Mouse (Mus musculus) kidney, embryonic 15.5 days (tissue): Measurements from ENCODE around the gene Smim8. TPM values are rescaled to one million over a fixed set of nuclear protein-coding genes. Genes with fewer than 3 reads are reported as not detected.

Experiments used
- ATAC-seq: fragments of 200-750 bp; cut with Nextera tagmentation; replicated peaks from 2 replicates; pipeline ENCODE4 v1.8.0; 2017; ENCODE audit warnings: moderate TSS enrichment; ENCODE audit not compliant: low FRiP score
- H3K27ac ChIP-seq: fragments of 300-500 bp; sonication (generic); 2 replicates; pipeline ENCODE4 v1.5.1; 2015; ENCODE audit warnings: mild to moderate bottlenecking, inconsistent platforms
- H3K27me3 ChIP-seq: fragments of 300-500 bp; sonication (generic); 2 replicates; pipeline ENCODE4 v1.6.1; 2015; ENCODE audit warnings: inconsistent platforms
- H3K36me3 ChIP-seq: fragments of 300-500 bp; sonication (generic); 2 replicates; pipeline ENCODE4 v1.6.1; 2015; ENCODE audit warnings: inconsistent platforms
- H3K4me1 ChIP-seq: fragments of 300-500 bp; sonication (generic); 2 replicates; pipeline ENCODE4 v1.6.1; 2015; ENCODE audit warnings: inconsistent platforms
- H3K4me2 ChIP-seq: fragments of 300-500 bp; sonication (generic); 2 replicates; pipeline ENCODE4 v1.6.1; 2015; ENCODE audit warnings: moderate library complexity, mild to moderate bottlenecking, inconsistent platforms
- H3K4me3 ChIP-seq: fragments of 300-500 bp; sonication (generic); replicated peaks from 2 replicates; pipeline ENCODE4 v1.5.1; 2015; ENCODE audit warnings: mild to moderate bottlenecking, inconsistent platforms
- H3K9ac ChIP-seq: fragments of 300-500 bp; sonication (generic); 2 replicates; pipeline ENCODE4 v1.6.1; 2015; ENCODE audit warnings: mild to moderate bottlenecking, inconsistent platforms
- H3K9me3 ChIP-seq: fragments of 300-500 bp; sonication (generic); replicated peaks from 2 replicates; pipeline ENCODE4 v1.6.1; 2016; ENCODE audit warnings: inconsistent platforms
- WGBS: fragments of 180-500 bp; shearing (Covaris S2); methylation state at CpG from one replicate; pipeline ENCODE4 v1.1.7; 2015; ENCODE audit warnings: mixed read lengths; 5-methylcytosine and 5-hydroxymethylcytosine counted together
- polyA plus RNA-seq: library from polyadenylated mRNA; unstranded; fragments of >200 nt; fragmentation: Nextera tagmentation; extraction: Ambion mirVana; gene quantifications from 2 replicates; pipeline ENCODE4 v1.2.1, GENCODE M21; 2015

Smim8 gene
- polyA plus RNA-seq, result 44.6 and 49.2 TPM in 2 replicates

DNA sequence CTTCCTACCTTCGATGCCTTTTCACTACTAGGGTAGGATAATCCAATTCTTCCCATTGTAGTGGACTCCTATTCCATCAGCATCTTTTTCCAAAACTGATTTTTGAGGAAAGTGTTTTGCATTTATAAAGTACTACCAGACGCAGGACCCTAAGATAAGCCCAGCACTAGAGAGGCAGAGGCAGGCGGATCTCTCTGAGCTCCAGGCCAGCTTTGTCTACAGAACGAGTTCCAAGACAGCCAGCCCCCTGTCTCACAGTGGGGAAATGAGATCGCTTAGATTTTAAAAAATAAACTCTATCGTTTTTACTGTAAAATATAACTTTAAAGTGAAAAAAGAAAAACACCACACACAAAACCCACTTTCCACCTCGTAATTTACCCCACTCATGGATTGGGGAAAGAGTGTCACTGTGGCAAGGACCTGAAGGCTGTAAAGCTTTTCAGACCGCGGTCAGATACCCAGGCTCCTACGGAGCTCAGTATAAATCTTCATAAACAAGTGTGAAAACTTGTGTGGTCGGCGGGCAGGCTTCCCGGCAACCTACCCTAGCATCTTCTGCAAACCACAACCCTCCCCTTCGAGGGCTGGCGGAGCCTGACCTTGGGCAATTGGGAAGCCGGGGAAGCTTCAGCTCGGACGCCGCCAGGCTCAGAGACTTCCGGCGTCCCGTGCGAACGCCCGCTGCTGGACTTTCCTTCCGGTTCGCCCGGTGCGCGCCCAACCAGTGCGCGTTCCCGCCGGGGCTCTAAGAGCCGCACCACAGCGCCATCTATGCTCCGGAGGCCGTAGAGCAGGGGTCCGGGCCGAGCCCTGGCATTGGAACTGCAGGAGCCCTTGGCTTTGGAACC lies at the start of gene Smim8:
TSS of gene Smim8 (minus strand) at position 747 of the 851 bp plus-strand sequence.
- no peaks in the 10 kb centered on the region for H3K9me3 ChIP-seq
- peak; percentile 97 for ATAC-seq
- peak within 1 kb of the TSS; percentile 71 for H3K4me2 ChIP-seq
- WGBS, result 5% methylated on average over 40 of the region's 40 CpGs
- H3K4me1 ChIP-seq, result 0 out of 2 replicates have a peak, but pooled peaks cover 3% of the 10 kb centered on the region
- H3K9ac ChIP-seq, result peak within 1 kb of the TSS; percentile 60
- H3K4me3 ChIP-seq, result peak within 1 kb of the TSS; percentile 61
- peak within 1 kb of the TSS; percentile 65 for H3K27ac ChIP-seq
- no peaks in the 10 kb centered on the region for H3K36me3 ChIP-seq
- H3K27me3 ChIP-seq, result no peaks in the 10 kb centered on the region

DNA sequence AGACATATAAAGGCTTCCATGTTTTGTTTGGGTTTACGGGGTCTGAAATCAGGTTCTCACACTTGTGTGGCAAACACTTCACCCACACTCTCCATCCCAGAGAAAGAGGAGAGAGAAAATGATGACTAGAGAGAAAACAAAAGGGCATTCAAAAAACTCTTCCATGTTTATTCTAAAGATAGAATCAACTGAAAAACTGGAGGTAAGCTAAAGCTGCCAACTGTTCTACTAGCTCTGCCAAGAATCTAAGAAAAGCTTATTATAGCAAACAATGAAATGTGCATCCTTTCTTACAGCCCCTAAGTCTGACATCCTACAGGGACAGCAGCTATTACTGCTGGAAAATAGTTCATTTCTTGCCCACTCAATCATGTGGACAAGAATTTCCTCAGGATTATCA lies 45.7 kb upstream of the Smim8 start:
- ATAC-seq, result no peak
- Histone ChIP-seq H3K27ac (no peak overlapping the region), H3K27me3 (no peaks in the 10 kb centered on the region), H3K9me3 (no peaks in the 10 kb centered on the region), H3K4me3 (no peak overlapping the region), H3K4me1 (no peaks in the 10 kb centered on the region), H3K4me2 (no peak overlapping the region), H3K36me3 (peaks cover 30% of the 10 kb centered on the region), H3K9ac (no peak overlapping the region)
- WGBS, result 95% methylated on average over 1 of the region's 1 CpGs

DNA sequence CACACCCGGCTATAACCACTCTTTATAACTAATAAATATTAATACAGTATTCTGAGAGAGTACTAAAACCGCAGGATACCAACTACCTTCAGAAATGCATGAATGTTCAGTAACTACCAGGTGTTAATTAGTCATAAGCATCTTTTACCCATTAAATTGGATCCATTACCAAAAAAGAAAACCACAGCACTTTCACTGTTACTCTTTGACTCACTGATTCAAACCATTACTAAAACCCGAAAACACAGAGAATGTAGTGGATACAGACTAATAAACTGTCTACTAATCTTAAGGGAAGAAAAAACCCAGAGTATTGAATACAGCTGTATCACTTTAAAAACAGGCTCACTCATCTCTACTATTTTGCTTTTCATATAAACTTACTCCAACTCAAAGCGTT lies 41.7 kb upstream of the Smim8 start:
- no peak overlapping the region for H3K9ac ChIP-seq
- no peak for ATAC-seq
- no peak overlapping the region for H3K4me3 ChIP-seq
- no peak overlapping the region for H3K4me2 ChIP-seq
- WGBS, result 93% methylated on average over 4 of the region's 4 CpGs
- H3K9me3 ChIP-seq, result no peaks in the 10 kb centered on the region
- peaks cover 49% of the 10 kb centered on the region for H3K36me3 ChIP-seq
- no peak overlapping the region for H3K27ac ChIP-seq
- H3K4me1 ChIP-seq, result no peaks in the 10 kb centered on the region
- no peaks in the 10 kb centered on the region for H3K27me3 ChIP-seq

DNA sequence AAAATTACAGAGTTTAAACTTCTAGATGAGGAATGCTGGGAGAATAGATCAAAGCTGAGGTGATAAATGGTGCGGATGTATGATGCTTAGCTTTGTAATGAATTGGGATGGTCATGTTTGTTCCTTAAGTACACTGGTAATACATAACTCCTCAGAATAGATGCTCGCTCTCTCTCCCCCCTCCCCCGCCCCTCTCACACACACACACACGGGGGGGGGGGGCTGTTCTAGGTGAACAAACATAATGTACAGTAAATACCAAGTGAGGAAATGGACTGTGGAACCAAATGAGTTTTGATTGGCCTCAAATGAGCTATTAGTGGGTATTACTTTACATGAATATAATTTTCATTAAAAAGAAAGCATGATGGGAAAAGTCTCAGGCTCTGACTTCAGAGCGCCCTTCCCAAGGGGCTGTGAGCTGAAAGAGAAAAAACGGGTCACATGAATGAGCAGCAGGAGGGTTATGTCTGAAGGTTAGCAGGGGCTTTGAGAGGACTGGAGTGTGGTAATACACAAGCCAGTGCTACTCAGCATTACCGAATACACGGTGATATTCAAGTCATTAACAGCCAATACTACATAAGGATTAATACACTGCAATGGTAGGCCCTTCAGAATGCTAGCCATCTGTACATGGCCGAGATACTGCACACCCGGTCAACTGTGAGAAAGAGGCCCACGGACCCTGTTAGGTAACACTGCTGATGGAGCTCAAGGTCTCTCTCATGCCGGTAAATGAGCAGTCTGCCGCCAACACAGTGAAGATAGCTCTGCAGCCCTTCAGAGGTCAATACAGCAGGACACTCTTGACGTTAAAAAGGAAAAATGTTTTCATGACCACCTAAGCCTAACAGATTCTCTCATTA lies 23.2 kb upstream of the Smim8 start:
- Histone ChIP-seq H3K4me1 (no peaks in the 10 kb centered on the region), H3K27me3 (no peaks in the 10 kb centered on the region), H3K27ac (no peak overlapping the region), H3K4me2 (no peak overlapping the region), H3K9me3 (no peaks in the 10 kb centered on the region), H3K9ac (no peak overlapping the region), H3K36me3 (peaks cover 25% of the 10 kb centered on the region), H3K4me3 (no peak overlapping the region)
- 86% methylated on average over 14 of the region's 14 CpGs for WGBS
- no peak for ATAC-seq

DNA sequence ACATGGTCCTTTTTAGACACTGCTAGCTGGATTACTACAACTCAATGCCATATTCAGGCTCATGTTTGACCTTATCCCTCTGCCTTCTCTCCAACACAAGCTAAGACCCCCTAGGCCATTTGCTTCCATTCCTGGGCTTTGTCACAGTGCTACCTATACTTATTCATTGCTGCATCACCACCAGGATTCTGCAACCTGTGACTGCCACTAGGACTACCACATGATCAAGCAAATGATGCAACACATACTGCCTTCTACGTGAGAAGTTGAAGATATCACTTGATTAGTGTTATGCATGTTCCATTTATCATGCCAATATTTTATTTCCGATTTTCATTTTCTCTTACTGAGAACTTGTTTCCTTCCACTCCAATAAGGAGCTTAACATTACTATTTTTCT lies 19.8 kb upstream of the Smim8 start:
- Histone ChIP-seq H3K27ac (no peak overlapping the region), H3K9ac (no peak overlapping the region), H3K36me3 (0 out of 2 replicates have a peak, but pooled peaks cover 5% of the 10 kb centered on the region), H3K4me1 (no peaks in the 10 kb centered on the region), H3K4me2 (no peak overlapping the region), H3K9me3 (no peaks in the 10 kb centered on the region), H3K27me3 (no peaks in the 10 kb centered on the region), H3K4me3 (no peak overlapping the region)
- 91% methylated on average over 2 of the region's 2 CpGs for WGBS
- no peak for ATAC-seq

DNA sequence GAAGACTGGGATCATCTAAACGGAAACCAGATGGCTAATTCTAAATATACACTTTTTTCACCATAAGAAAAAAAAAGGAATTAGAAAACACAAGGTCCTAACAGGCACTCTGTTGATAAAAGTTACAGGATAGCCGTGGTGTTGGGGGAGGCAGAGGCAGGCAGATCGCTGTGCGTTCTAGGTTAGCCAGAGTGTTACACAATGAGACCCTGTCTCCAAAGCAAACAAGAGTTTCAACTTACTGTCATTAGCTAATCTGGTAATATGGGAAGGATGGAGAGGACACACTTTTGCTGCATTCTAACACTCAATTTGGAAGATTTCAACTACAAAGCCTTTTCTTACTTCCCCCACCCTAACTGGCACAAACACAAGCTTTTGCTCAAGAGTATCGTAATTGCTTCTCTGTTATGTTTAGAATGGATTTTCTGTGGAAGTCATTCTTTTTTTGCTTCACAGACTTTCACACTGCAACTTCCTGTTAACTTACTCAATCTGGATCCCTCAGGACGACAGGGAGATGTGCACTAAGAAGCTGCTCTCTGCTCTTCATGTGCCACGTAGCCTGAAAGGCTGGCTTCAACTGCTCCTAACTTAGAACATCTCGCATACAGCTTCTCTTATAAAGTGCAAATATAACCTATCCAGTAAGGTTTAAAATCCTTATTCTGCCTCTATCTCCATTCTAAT lies 19.2 kb upstream of the Smim8 start:
- no peak overlapping the region for H3K9ac ChIP-seq
- no peaks in the 10 kb centered on the region for H3K27me3 ChIP-seq
- WGBS, result 78% methylated on average over 8 of the region's 8 CpGs
- H3K4me3 ChIP-seq, result no peak overlapping the region
- no peaks in the 10 kb centered on the region for H3K4me1 ChIP-seq
- H3K27ac ChIP-seq, result no peak overlapping the region
- H3K36me3 ChIP-seq, result 0 out of 2 replicates have a peak, but pooled peaks cover 1% of the 10 kb centered on the region
- H3K9me3 ChIP-seq, result no peaks in the 10 kb centered on the region
- ATAC-seq, result no peak
- H3K4me2 ChIP-seq, result no peak overlapping the region

DNA sequence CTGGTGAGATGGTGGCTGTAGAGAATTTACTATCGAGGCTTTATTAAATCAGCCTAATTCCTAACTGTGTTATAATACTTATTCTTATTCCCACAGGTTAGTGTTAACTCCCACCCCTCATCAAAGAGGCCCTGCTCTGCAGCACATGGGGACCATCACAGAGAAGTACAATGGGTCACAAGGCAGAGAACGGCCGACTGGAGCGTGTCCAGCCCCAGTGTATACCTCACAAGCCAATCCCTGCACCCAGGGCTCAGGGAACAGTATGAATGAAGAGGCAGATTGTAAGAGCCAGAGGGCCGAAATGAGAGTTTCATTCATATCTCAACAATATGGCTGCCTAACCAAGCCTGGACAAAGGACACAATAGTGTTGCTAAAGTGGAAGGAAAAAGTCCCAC lies 18.1 kb upstream of the Smim8 start:
- no peaks in the 10 kb centered on the region for H3K4me1 ChIP-seq
- H3K4me3 ChIP-seq, result no peak overlapping the region
- no peaks in the 10 kb centered on the region for H3K36me3 ChIP-seq
- H3K9ac ChIP-seq, result no peak overlapping the region
- no peak overlapping the region for H3K27ac ChIP-seq
- no peaks in the 10 kb centered on the region for H3K27me3 ChIP-seq
- H3K4me2 ChIP-seq, result no peak overlapping the region
- no peaks in the 10 kb centered on the region for H3K9me3 ChIP-seq
- 70% methylated on average over 5 of the region's 5 CpGs for WGBS
- ATAC-seq, result no peak

DNA sequence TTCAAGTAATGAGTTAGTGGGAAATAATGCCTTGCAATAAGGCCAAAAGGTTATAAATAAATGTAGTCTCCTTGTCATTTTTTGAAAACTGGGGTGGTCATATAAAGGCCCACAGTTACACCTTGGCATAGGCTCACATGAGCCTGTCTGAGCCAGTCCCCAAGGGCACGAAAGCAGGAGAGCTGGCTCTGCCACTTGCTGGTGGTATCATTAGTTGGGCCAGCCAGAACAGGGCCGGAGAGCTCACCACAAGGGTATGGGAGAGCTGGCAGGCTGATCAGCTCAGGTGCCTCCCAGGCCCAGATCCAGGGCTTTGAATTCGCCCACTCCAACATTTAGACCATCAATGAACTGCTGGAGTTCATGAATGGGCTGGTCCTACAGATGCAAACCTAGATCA lies 8.3 kb upstream of the Smim8 start:
- WGBS, result 83% methylated on average over 3 of the region's 3 CpGs
- Histone ChIP-seq H3K4me1 (no peaks in the 10 kb centered on the region), H3K4me3 (no peak overlapping the region), H3K36me3 (no peaks in the 10 kb centered on the region), H3K27me3 (no peaks in the 10 kb centered on the region), H3K9ac (no peak overlapping the region), H3K9me3 (no peaks in the 10 kb centered on the region), H3K4me2 (no peak overlapping the region), H3K27ac (no peak overlapping the region)
- no peak for ATAC-seq

DNA sequence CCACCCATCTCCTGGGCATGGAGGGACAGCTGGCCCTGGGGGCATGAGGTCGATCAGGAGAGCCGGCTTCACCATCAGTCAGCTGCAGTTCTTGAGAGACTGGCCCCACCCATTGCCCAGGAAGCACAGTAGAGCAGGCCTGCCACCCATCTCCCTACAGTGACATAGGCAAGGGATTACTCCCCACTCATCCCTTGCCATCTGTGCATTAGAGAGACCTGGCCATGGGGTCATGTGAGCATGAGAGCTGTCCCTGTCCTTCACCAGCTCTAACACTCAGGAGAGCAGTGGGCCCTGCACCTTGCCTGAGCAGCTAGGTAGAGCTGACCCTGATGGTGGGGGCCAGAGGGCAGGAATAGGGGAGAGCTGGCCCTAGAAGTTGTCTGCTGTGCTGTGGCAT lies 7.4 kb upstream of the Smim8 start:
- WGBS, result 70% methylated on average over 2 of the region's 2 CpGs
- Histone ChIP-seq H3K27ac (no peak overlapping the region), H3K9ac (no peak overlapping the region), H3K9me3 (no peaks in the 10 kb centered on the region), H3K27me3 (no peaks in the 10 kb centered on the region), H3K36me3 (no peaks in the 10 kb centered on the region), H3K4me3 (no peak overlapping the region), H3K4me1 (no peaks in the 10 kb centered on the region), H3K4me2 (no peak overlapping the region)
- ATAC-seq, result no peak

DNA sequence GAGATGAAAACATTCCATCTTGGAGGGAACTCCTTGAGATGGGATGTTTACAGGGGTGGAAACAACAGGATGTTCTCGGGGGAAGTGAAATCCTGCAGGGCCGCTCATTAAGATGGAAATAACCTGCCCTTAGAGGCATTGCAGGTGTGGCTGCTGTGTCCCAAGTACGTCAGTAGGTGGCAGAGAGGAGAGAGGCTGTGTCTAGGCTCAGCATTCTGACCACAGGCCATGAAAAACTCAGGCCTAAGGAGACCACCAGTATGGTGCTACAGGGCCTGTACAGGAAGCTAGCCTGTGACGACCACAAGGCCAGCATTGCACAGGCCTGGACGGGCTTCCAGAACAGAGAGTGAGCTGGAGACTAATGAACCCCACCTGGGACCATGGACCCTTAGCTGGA lies 6.6 kb upstream of the Smim8 start:
- Histone ChIP-seq H3K4me3 (no peak overlapping the region), H3K36me3 (no peaks in the 10 kb centered on the region), H3K27me3 (no peaks in the 10 kb centered on the region), H3K4me1 (no peaks in the 10 kb centered on the region), H3K4me2 (no peak overlapping the region), H3K9ac (no peak overlapping the region), H3K27ac (no peak overlapping the region), H3K9me3 (no peaks in the 10 kb centered on the region)
- WGBS, result 59% methylated on average over 5 of the region's 5 CpGs
- ATAC-seq, result no peak

DNA sequence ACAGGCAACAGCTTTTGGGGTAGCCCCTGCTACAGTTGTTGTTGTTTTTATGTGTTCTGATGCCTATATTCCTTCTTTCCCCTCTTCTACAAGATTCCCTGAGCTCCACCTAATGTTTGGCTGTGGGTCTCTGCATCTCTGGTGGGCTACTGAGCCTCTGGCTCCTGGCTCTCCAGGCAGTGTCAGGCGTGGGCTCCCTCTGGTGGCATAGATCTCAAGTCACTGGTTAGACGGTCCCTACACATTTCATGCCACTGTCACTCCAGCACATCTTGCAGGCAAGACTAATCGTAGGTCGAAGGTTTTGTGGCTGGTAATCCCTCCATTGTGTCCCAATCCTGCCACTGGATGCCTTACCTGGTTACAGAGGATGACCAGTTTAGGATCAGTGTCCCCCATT lies 4.5 kb upstream of the Smim8 start:
- Histone ChIP-seq H3K4me2 (no peak overlapping the region), H3K27ac (no peak overlapping the region), H3K4me3 (no peak overlapping the region), H3K9me3 (no peaks in the 10 kb centered on the region), H3K4me1 (0 out of 2 replicates have a peak, but pooled peaks cover under 1% of the 10 kb centered on the region), H3K36me3 (no peaks in the 10 kb centered on the region), H3K27me3 (no peaks in the 10 kb centered on the region), H3K9ac (no peak overlapping the region)
- 41% methylated on average over 4 of the region's 4 CpGs for WGBS
- ATAC-seq, result no peak
